Mouse (Mus musculus): ENCODE results near the gene Igf2bp3.

The Igf2bp3 gene

GRCm38 (mm10) chr6:49218275-49218802, 3.6 kb upstream of the Igf2bp3 start:
- no peak for DNase-seq (ENCODE audit: low read depth)

GRCm38 (mm10) chr6:49217581-49218274, 3.0 kb upstream of the Igf2bp3 start:
- DNase-seq (ENCODE audit: low read depth) = no peak

- no peak for DNase-seq (ENCODE audit: low read depth)
Observed at GRCm38 (mm10) chr6:49216811-49217542, 2.2 kb upstream of the Igf2bp3 start.

GRCm38 (mm10) chr6:49215748-49216585, 1.2 kb upstream of the Igf2bp3 start:
- DNase-seq (ENCODE audit: low read depth) = no peak

- no peak for DNase-seq (ENCODE audit: low read depth)
Observed at GRCm38 (mm10) chr6:49214086-49214927, 450 bp downstream of the Igf2bp3 start.

GRCm38 (mm10) chr6:49213581-49214085, 1.1 kb downstream of the Igf2bp3 start:
- DNase-seq (ENCODE audit: low read depth) = no peak

- DNase-seq (ENCODE audit: low read depth) = no peak
Observed at GRCm38 (mm10) chr6:49212931-49213580, 1.7 kb downstream of the Igf2bp3 start.

GRCm38 (mm10) chr6:49212141-49212540, 2.6 kb downstream of the Igf2bp3 start:
- DNase-seq (ENCODE audit: low read depth) = no peak

GRCm38 (mm10) chr6:49211596-49211995, 3.2 kb downstream of the Igf2bp3 start:
- DNase-seq (ENCODE audit: low read depth) = no peak

GRCm38 (mm10) chr6:49209881-49210854, 4.6 kb downstream of the Igf2bp3 start:
- no peak for DNase-seq (ENCODE audit: low read depth)

GRCm38 (mm10) chr6:49208935-49209334, 5.8 kb downstream of the Igf2bp3 start:
- DNase-seq (ENCODE audit: low read depth) = no peak

- no peak for DNase-seq (ENCODE audit: low read depth)
Observed at GRCm38 (mm10) chr6:49208297-49208930, 6.3 kb downstream of the Igf2bp3 start.

- DNase-seq (ENCODE audit: low read depth) = no peak
Observed at GRCm38 (mm10) chr6:49206416-49206815, 8.3 kb downstream of the Igf2bp3 start.

- DNase-seq (ENCODE audit: low read depth) = no peak
Observed at GRCm38 (mm10) chr6:49195188-49195587, 19.6 kb downstream of the Igf2bp3 start.

- no peak for DNase-seq (ENCODE audit: low read depth)
Observed at GRCm38 (mm10) chr6:49194536-49194935, 20.2 kb downstream of the Igf2bp3 start.

GRCm38 (mm10) chr6:49189363-49189762, 25.4 kb downstream of the Igf2bp3 start:
- no peak for DNase-seq (ENCODE audit: low read depth)

- DNase-seq (ENCODE audit: low read depth) = no peak
Observed at GRCm38 (mm10) chr6:49187299-49187698, 27.5 kb downstream of the Igf2bp3 start.

- DNase-seq (ENCODE audit: low read depth) = no peak
Observed at GRCm38 (mm10) chr6:49176018-49176417, 38.7 kb downstream of the Igf2bp3 start.

GRCm38 (mm10) chr6:49174616-49175015, 40.1 kb downstream of the Igf2bp3 start:
- DNase-seq (ENCODE audit: low read depth) = no peak
